Mouse (Mus musculus) liver, postnatal 0 days (tissue): ENCODE data around the gene Pard6a. TPM values are rescaled to one million over a fixed set of nuclear protein-coding genes. Genes with fewer than 3 reads are reported as not detected.

Source experiments
- ATAC-seq: fragments of 200-750 bp; cut with Nextera tagmentation; 2 replicates; pipeline ENCODE4 v1.8.0; 2017; ENCODE audit warnings: mild to moderate bottlenecking, moderate library complexity
- DNase-seq: peaks from one replicate; pipeline ENCODE4 v3.0.0-alpha.2; 2016
- H3K27ac ChIP-seq: fragments of 300-500 bp; sonication (generic); 2 replicates; pipeline ENCODE4 v1.5.1; 2014; ENCODE audit warnings: antibody characterized with exemption, moderate library complexity, mild to moderate bottlenecking, low read depth
- H3K27me3 ChIP-seq: fragments of 300-500 bp; sonication (generic); 2 replicates; pipeline ENCODE4 v1.6.1; 2014; ENCODE audit warnings: low read length, control low read depth, mixed read lengths; ENCODE audit not compliant: insufficient read depth
- H3K36me3 ChIP-seq: fragments of 300-500 bp; sonication (generic); replicated peaks from 2 replicates; pipeline ENCODE4 v1.6.1; 2014; ENCODE audit warnings: mild to moderate bottlenecking, control low read depth, low read length, moderate library complexity, mixed read lengths; ENCODE audit not compliant: insufficient read depth
- H3K4me1 ChIP-seq: fragments of 300-500 bp; sonication (generic); 2 replicates; pipeline ENCODE4 v1.6.1; 2014; ENCODE audit warnings: antibody characterized with exemption, mild to moderate bottlenecking, control low read depth; ENCODE audit not compliant: insufficient read depth
- H3K4me2 ChIP-seq: fragments of 300-500 bp; sonication (generic); 2 replicates; pipeline ENCODE4 v1.6.1; 2014; ENCODE audit warnings: low read depth, mild to moderate bottlenecking, low read length, moderate library complexity, mixed read lengths
- H3K4me3 ChIP-seq: fragments of 300-500 bp; sonication (generic); 2 replicates; pipeline ENCODE4 v1.5.1; 2014; ENCODE audit warnings: low read depth, low read length
- H3K9ac ChIP-seq: fragments of 300-500 bp; sonication (generic); replicated peaks from 2 replicates; pipeline ENCODE4 v1.6.1; 2014; ENCODE audit warnings: mild to moderate bottlenecking, moderate library complexity
- H3K9me3 ChIP-seq: fragments of 300-500 bp; sonication (generic); 2 replicates; pipeline ENCODE4 v1.6.1; 2016; ENCODE audit warnings: mild to moderate bottlenecking, control low read depth, low read length, mixed read lengths
- CTCF ChIP-seq: sonication (generic); IDR thresholded peaks from 2 replicates; pipeline ENCODE4 v1.5.1; 2016; ENCODE audit warnings: antibody characterized with exemption, low read depth
- EP300 ChIP-seq: IDR thresholded peaks from 2 replicates; pipeline ENCODE4 v1.6.1; 2016; ENCODE audit warnings: antibody characterized with exemption, low read depth, mild to moderate bottlenecking
- WGBS: fragments of 180-500 bp; shearing (Covaris S2); extraction: QIAGEN DNeasy Blood & Tissue Kit; methylation state at CpG from one replicate; pipeline ENCODE4 v1.1.7; 2014; ENCODE audit not compliant: insufficient replicate concordance; 5-methylcytosine and 5-hydroxymethylcytosine counted together
- polyA plus RNA-seq: library from polyadenylated mRNA; unstranded; fragments of >200 nt; fragmentation: Nextera tagmentation; extraction: Ambion mirVana; gene quantifications from 2 replicates; pipeline ENCODE4 v1.2.1, GENCODE M21; 2015

The Pard6a gene
- polyA plus RNA-seq, 1 experiment from 2014 or later, result 6.6 TPM

DNA sequence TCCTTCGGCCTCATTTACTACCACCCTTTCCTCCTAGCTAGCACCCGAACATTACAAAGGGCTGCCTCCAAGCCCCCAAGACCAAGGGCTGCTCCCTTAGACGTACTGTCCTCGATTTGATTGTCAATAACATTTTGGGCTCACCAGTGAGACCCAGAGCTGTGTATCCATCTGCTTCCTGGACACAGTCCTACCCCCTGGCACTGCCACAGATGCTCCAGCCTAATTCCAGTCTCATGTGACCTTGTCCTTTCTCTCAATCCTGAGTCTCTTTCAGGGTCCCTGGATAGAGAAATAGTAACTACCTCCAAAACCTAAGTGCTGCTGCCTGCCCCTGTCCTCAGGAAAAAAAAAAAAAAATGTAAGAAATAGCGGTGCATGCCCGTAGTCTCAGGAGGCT lies 4.0 kb downstream of the Pard6a start:
- H3K27ac ChIP-seq, result no peak overlapping the region
- peaks cover 19% of the 10 kb centered on the region for H3K4me1 ChIP-seq
- ATAC-seq (no peak), DNase-seq (no peak)
- no peak overlapping the region for H3K4me2 ChIP-seq
- TF ChIP-seq CTCF (no peak), EP300 (no peak)
- H3K9ac ChIP-seq, result no peak overlapping the region
- 88% methylated on average over 6 of the region's 6 CpGs for WGBS
- no peak overlapping the region for H3K4me3 ChIP-seq
- H3K27me3 ChIP-seq, result no peaks in the 10 kb centered on the region
- H3K36me3 ChIP-seq, result no peaks in the 10 kb centered on the region; the same call in 1 of the 2 replicates
- H3K9me3 ChIP-seq, result no peaks in the 10 kb centered on the region

DNA sequence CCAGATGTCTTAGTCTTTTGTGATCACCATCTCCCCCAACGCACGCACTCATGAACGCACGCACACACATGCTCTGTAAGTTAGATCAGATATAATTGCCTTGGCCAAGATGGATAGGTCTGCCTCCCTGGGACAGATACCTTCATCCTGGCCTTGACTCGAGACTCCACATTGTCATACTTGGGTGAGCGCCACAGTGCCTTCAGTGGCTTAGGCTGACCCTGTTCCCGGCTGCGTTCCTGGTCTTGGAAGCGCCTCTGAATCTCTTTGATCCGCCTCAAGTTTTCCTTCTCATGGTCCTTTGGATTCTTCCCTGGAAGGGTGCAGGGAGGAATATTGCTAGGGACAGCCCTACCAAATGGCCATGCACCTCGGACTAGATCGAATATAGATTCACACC lies 5.5 kb downstream of the Pard6a start:
- no peak for ATAC-seq

DNA sequence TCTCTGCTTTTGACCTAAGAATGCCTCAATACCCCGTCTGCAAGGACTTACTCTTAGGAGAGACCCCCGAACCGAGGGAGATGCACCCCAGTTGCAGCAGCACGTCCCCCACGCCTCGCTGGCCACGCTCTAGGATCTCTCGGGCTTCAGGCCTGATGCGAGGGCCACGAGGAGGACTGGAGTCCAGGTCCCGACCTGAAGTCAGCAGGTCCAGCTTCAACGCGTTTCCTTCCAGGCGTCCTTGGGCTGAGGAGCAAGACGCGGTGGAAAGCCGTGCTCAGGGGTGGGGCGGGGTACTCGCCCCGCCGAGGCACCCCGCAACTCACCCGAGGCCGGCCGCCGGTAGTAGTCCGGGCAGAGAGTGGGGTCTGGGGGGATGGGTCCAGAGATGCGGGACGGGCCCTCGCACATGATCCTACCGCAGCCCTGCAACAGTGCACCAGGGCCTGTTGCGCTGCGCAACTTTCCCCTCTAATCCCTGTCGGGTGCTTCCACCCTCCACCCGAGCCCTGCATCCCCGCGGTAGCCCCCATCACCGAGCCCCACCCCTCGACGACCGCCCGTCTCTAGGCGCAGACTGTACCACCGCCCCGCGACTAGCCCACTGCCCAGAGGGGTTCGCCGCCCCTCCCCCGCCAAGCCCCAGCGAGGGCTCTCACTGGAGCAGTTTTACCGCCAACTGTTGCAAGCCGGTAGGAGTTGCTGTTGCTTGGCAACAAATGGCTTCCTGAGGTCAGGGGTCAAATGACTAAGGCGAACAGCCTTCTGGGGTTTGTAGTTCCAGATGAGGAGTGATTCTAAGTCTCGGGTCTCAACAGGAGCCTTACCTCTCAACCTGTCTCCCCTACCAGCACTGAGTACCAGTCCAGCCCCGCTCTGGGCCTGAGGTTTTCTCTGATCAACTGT lies 6.8 kb downstream of the Pard6a start, which contains the start of the genes 4933405L10Rik and Enkd1:
4933405L10Rik (plus strand) TSS at position 158 of the 906 bp plus-strand sequence.
Enkd1 (minus strand) TSS at position 713 of the 906 bp plus-strand sequence.
- Histone ChIP-seq H3K9me3 (no peaks in the 10 kb centered on the region), H3K4me2 (peak within 1 kb of the TSS; percentile 99), H3K4me3 (peak within 1 kb of the TSS; percentile 76), H3K36me3 (no peaks in the 10 kb centered on the region; the same call in 1 of the 2 replicates), H3K27me3 (no peaks in the 10 kb centered on the region), H3K27ac (no peak within 1 kb of the TSS), H3K9ac (peak within 1 kb of the TSS; percentile 61), H3K4me1 (peaks cover 10% of the 10 kb centered on the region)
- DNase-seq (peak; percentile 84), ATAC-seq (peak; percentile 81)
- WGBS, result 2% methylated on average over 55 of the region's 55 CpGs
- no peak for TF ChIP-seq EP300
- TF ChIP-seq CTCF, result no peak

More for the DNA sequence above, 5.5 kb downstream of the Pard6a start:
- TF ChIP-seq EP300 (no peak), CTCF (no peak)
- Histone ChIP-seq H3K36me3 (no peaks in the 10 kb centered on the region; the same call in 1 of the 2 replicates), H3K4me2 (no peak overlapping the region), H3K9ac (no peak overlapping the region), H3K4me3 (no peak overlapping the region), H3K27me3 (no peaks in the 10 kb centered on the region), H3K27ac (no peak overlapping the region), H3K9me3 (no peaks in the 10 kb centered on the region), H3K4me1 (peaks cover 14% of the 10 kb centered on the region)
- 84% methylated on average over 12 of the region's 12 CpGs for WGBS
- DNase-seq, result no peak

DNA sequence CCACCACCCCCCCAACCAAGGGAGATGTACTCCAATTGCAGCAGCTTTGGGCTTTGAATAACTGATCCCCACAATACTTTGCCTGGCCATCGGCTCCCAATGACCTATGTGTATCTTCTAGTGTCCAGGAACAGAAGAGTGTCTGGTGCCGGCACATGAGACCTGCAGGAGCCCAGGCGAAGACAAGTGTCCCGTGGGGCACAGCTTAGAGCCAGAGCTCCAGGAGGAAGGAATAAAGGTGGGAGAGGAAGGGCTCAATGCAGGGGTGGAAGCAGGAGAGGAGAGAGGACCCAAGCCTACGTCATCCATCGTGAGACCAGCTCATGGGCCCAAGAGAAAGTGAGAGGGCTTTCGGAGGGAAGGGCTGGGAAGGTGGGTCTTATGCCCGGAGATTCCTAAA lies 7.7 kb downstream of the Pard6a start:
- no peak for DNase-seq
- no peak for TF ChIP-seq CTCF
- no peak overlapping the region for H3K4me2 ChIP-seq
- 89% methylated on average over 8 of the region's 8 CpGs for WGBS
- no peak overlapping the region for H3K4me3 ChIP-seq
- no peaks in the 10 kb centered on the region for H3K36me3 ChIP-seq
- ATAC-seq, result no peak
- H3K27ac ChIP-seq, result no peak overlapping the region
- no peaks in the 10 kb centered on the region for H3K9me3 ChIP-seq
- H3K9ac ChIP-seq, result no peak overlapping the region
- H3K27me3 ChIP-seq, result no peaks in the 10 kb centered on the region
- H3K4me1 ChIP-seq, result peaks cover 10% of the 10 kb centered on the region

DNA sequence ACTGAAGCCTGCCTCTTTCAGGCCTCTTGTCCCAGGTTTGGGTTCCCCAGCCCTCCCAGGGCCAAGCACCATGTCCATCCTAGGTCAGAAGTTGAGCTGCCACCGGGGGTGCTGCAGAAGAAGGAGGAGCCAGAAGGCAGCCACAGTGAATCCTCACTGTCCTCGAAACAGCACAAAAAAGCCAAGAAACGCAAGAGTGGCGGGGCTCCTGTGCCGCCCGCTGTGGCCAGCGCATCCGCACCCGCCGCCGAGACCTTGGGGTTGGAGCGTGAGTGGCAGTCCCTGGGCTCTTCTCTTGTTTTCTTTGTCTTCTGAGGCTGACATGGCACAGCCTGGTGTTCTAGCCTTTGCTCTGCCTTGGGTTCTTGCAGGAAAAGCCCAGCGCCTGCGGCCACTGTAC lies 8.4 kb downstream of the Pard6a start:
- Histone ChIP-seq H3K9ac (no peak overlapping the region), H3K36me3 (no peaks in the 10 kb centered on the region), H3K4me2 (no peak overlapping the region), H3K9me3 (no peaks in the 10 kb centered on the region), H3K27ac (no peak overlapping the region), H3K4me1 (peaks cover 10% of the 10 kb centered on the region), H3K27me3 (no peaks in the 10 kb centered on the region), H3K4me3 (no peak overlapping the region)
- TF ChIP-seq CTCF (no peak), EP300 (no peak)
- ATAC-seq (no peak), DNase-seq (no peak)
- 79% methylated on average over 13 of the region's 14 CpGs for WGBS

DNA sequence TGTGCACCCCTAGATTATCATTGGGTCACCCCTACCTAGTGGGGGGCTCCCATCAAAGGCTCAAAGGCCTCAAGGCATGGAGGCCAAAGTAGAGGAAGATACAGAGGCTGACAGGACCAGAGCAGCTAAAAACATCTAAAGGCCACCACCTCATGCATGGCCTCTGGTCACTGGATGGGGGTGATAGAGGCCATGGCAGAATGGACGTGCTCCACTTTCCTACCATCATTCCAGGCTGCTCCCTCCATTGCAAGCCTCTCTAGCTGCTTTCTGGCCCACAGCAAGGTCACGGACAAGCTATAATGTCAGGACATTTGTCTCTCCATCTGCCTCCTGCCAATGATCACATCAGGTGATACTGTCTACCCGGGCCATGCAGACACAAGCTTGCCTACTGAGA lies 11.3 kb downstream of the Pard6a start:
- WGBS, result 73% methylated on average over 3 of the region's 3 CpGs
- Histone ChIP-seq H3K27me3 (no peaks in the 10 kb centered on the region), H3K9me3 (no peaks in the 10 kb centered on the region), H3K9ac (no peak overlapping the region), H3K4me3 (no peak overlapping the region), H3K27ac (no peak overlapping the region), H3K4me2 (no peak overlapping the region), H3K4me1 (peaks cover 6% of the 10 kb centered on the region), H3K36me3 (no peaks in the 10 kb centered on the region)
- no peak for DNase-seq
- no peak for ATAC-seq
- no peak for TF ChIP-seq CTCF
- TF ChIP-seq EP300, result no peak
